Mouse (Mus musculus): ENCODE results near the gene Mark2. TPM values are rescaled to one million over a fixed set of nuclear protein-coding genes. Genes with fewer than 3 reads are reported as not detected.

The Mark2 gene
- polyA plus RNA-seq (2015; fragmentation: Nextera tagmentation; extraction: Ambion mirVana) = 40.5 and 43.2 TPM in 2 replicates

- no peaks in the 10 kb centered on the region for H3K27me3 ChIP-seq (replicated peaks; ENCODE audit: control insufficient read depth, insufficient read depth, low read length)
- H3K9ac ChIP-seq (ENCODE audit: low read depth, low read length) = peak within 1 kb of the TSS; percentile 89
- peak within 1 kb of the TSS; percentile 87 for H3K27ac ChIP-seq (ENCODE audit: low read depth, low read length)
- H3K4me1 ChIP-seq (ENCODE audit: control insufficient read depth, insufficient read depth, low read depth, low read length) = peaks cover 33% of the 10 kb centered on the region
- peak within 1 kb of the TSS; percentile 95 for H3K4me3 ChIP-seq (ENCODE audit: low read length)
- H3K9me3 ChIP-seq (ENCODE audit: control insufficient read depth, low read length) = no peaks in the 10 kb centered on the region
- ATAC-seq = peak; percentile 95
- 2% methylated on average over 61 of the region's 63 CpGs for WGBS
- peak within 1 kb of the TSS; percentile 90 for H3K4me2 ChIP-seq (ENCODE audit: low read length)
- no peaks in the 10 kb centered on the region for H3K36me3 ChIP-seq (ENCODE audit: control insufficient read depth, insufficient read depth, low read length)
These were observed at the start of gene Mark2 for GRCm38 (mm10) chr19:7341512-7342397. Gene Mark2 (minus strand): TSS chr19:7341860.

- peaks cover 4% of the 10 kb centered on the region; the same call in 1 of the 2 replicates for H3K9me3 ChIP-seq (ENCODE audit: control insufficient read depth, low read length)
- H3K27ac ChIP-seq (ENCODE audit: low read depth, low read length) = no peak overlapping the region
- H3K4me3 ChIP-seq (ENCODE audit: low read length) = no peak overlapping the region
- H3K4me1 ChIP-seq (ENCODE audit: control insufficient read depth, insufficient read depth, low read depth, low read length) = peaks cover 8% of the 10 kb centered on the region
- no peak overlapping the region for H3K4me2 ChIP-seq (ENCODE audit: low read length)
- no peaks in the 10 kb centered on the region for H3K27me3 ChIP-seq (replicated peaks; ENCODE audit: control insufficient read depth, insufficient read depth, low read length)
- peaks cover 2% of the 10 kb centered on the region; the same call in 1 of the 2 replicates for H3K36me3 ChIP-seq (ENCODE audit: control insufficient read depth, insufficient read depth, low read length)
- 86% methylated on average over 6 of the region's 6 CpGs for WGBS
- ATAC-seq = no peak
- H3K9ac ChIP-seq (ENCODE audit: low read depth, low read length) = no peak overlapping the region
These were observed 46.8 kb upstream of the Mark2 start for GRCm38 (mm10) chr19:7388488-7388887.

GRCm38 (mm10) chr19:7386042-7386441 lies 44.4 kb upstream of the Mark2 start:
- Histone ChIP-seq H3K4me1 (ENCODE audit: control insufficient read depth, insufficient read depth, low read depth, low read length) (peaks cover 14% of the 10 kb centered on the region), H3K9ac (ENCODE audit: low read depth, low read length) (no peak overlapping the region), H3K27me3 (replicated peaks; ENCODE audit: control insufficient read depth, insufficient read depth, low read length) (no peaks in the 10 kb centered on the region), H3K27ac (ENCODE audit: low read depth, low read length) (no peak overlapping the region), H3K36me3 (ENCODE audit: control insufficient read depth, insufficient read depth, low read length) (peaks cover 2% of the 10 kb centered on the region; the same call in 1 of the 2 replicates), H3K4me3 (ENCODE audit: low read length) (no peak overlapping the region), H3K9me3 (ENCODE audit: control insufficient read depth, low read length) (peaks cover 4% of the 10 kb centered on the region; the same call in 1 of the 2 replicates), H3K4me2 (ENCODE audit: low read length) (no peak overlapping the region)
- WGBS = 27% methylated on average over 2 of the region's 2 CpGs
- ATAC-seq = no peak

DNA sequence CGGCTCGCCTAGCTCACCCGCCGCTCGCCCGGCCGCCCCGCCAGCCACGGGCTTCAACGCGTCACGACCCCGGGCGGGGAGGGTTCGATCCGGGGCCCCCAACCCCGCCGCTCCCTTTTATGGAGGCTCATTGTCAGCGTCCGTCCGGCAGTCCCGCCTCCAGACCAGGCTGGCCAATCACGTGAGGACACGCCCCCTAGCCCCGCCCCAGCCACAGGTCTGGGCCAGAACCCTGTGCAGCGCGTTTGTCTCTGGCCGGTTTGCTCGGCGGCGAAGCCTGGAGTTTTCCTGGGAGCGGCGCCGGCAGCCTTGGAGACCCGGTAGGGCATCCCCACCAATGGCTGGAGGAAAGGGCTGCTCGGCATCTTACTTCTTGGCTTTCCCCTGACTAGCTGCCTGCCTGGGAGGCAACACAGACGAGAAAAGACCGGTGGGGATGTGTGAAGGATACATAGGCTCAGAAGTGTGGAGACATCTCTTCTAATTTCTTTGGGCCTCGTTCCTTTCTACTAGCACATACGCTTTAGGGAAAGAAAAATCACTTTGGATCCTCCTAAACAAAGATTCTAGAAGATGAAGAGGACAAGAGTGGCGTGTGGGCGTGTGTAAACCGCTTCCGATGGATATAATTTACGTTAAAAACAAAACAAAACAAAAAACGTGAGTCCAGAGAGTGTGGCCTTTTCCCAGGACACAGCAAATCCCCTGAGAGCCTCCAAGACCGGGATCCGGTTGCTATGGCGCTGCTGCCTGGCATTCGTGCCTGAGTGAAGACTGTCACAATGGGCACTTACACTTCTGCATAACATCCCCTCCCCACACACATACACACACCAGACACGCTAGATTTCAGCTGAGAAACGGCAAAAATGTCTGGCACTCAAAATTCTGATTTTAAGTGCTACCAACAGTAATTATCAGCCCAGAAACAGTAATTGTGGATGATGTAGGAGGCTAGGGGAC lies 41.5 kb upstream of the Mark2 start, which contains the start of gene Spindoc:
Spindoc (minus strand) TSS at position 92 of the 963 bp plus-strand sequence.
- Histone ChIP-seq H3K4me2 (ENCODE audit: low read length) (peak within 1 kb of the TSS; percentile 73), H3K27me3 (replicated peaks; ENCODE audit: control insufficient read depth, insufficient read depth, low read length) (no peaks in the 10 kb centered on the region), H3K4me3 (ENCODE audit: low read length) (peak within 1 kb of the TSS; percentile 95), H3K9me3 (ENCODE audit: control insufficient read depth, low read length) (peaks cover 4% of the 10 kb centered on the region; the same call in 1 of the 2 replicates), H3K4me1 (ENCODE audit: control insufficient read depth, insufficient read depth, low read depth, low read length) (peaks cover 22% of the 10 kb centered on the region), H3K36me3 (ENCODE audit: control insufficient read depth, insufficient read depth, low read length) (peaks cover 2% of the 10 kb centered on the region; the same call in 1 of the 2 replicates), H3K9ac (ENCODE audit: low read depth, low read length) (peak within 1 kb of the TSS; percentile 92), H3K27ac (ENCODE audit: low read depth, low read length) (peak within 1 kb of the TSS; percentile 95)
- peak; percentile 98 for ATAC-seq
- under 1% methylated on average over 38 of the region's 52 CpGs for WGBS

DNA sequence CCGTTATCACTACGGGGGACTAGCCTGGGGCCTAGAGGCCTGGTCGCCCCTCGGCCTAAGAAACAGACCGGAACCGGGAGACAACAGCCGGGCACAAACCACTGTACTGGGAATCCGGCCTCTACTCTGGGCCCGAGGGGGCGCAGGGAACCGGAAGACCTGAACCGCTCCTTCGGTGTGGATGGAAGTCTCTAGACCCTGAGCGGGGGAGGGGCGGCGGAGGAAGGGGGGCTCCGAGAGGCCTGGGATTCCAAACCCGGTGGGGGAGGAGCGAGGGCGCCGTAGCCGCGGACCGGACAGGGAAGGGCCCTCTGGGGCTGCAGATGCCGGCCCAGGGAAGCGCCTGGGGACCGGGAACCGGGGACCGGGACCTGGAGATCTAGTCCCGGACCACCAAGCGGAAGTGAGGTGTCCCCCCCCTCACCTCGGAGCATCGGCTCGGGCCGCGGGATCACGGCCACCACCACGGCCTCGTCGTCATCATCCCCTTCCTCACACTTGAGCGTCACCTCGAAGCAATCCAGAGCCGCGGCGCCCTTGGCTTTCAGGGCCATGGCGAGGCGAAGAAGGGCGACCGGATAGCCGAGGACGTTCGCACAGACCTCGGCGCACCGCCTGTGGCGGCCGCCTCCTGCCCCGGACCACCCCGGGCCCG lies 40.7 kb upstream of the Mark2 start:
- Histone ChIP-seq H3K27ac (ENCODE audit: low read depth, low read length) (peak overlapping the region; percentile 95), H3K9ac (ENCODE audit: low read depth, low read length) (peak overlapping the region; percentile 92), H3K27me3 (replicated peaks; ENCODE audit: control insufficient read depth, insufficient read depth, low read length) (no peaks in the 10 kb centered on the region), H3K36me3 (ENCODE audit: control insufficient read depth, insufficient read depth, low read length) (peaks cover 2% of the 10 kb centered on the region; the same call in 1 of the 2 replicates), H3K4me1 (ENCODE audit: control insufficient read depth, insufficient read depth, low read depth, low read length) (peaks cover 22% of the 10 kb centered on the region), H3K4me2 (ENCODE audit: low read length) (peak overlapping the region; percentile 73), H3K9me3 (ENCODE audit: control insufficient read depth, low read length) (no peaks in the 10 kb centered on the region), H3K4me3 (ENCODE audit: low read length) (peak overlapping the region; percentile 95)
- 1% methylated on average over 47 of the region's 60 CpGs for WGBS
- ATAC-seq = peak; percentile 41

- Histone ChIP-seq H3K9me3 (ENCODE audit: control insufficient read depth, low read length) (no peaks in the 10 kb centered on the region), H3K9ac (ENCODE audit: low read depth, low read length) (peak overlapping the region; percentile 92), H3K27me3 (replicated peaks; ENCODE audit: control insufficient read depth, insufficient read depth, low read length) (no peaks in the 10 kb centered on the region), H3K4me2 (ENCODE audit: low read length) (peak overlapping the region; percentile 73), H3K4me1 (ENCODE audit: control insufficient read depth, insufficient read depth, low read depth, low read length) (peaks cover 22% of the 10 kb centered on the region), H3K36me3 (ENCODE audit: control insufficient read depth, insufficient read depth, low read length) (peaks cover 2% of the 10 kb centered on the region; the same call in 1 of the 2 replicates), H3K4me3 (ENCODE audit: low read length) (peak overlapping the region; percentile 95), H3K27ac (ENCODE audit: low read depth, low read length) (peak overlapping the region; percentile 95)
- WGBS = under 1% methylated on average over 8 of the region's 8 CpGs
- no peak; the same call in 1 of the 2 replicates for ATAC-seq
These were observed 40.2 kb upstream of the Mark2 start for GRCm38 (mm10) chr19:7381906-7382247.

DNA sequence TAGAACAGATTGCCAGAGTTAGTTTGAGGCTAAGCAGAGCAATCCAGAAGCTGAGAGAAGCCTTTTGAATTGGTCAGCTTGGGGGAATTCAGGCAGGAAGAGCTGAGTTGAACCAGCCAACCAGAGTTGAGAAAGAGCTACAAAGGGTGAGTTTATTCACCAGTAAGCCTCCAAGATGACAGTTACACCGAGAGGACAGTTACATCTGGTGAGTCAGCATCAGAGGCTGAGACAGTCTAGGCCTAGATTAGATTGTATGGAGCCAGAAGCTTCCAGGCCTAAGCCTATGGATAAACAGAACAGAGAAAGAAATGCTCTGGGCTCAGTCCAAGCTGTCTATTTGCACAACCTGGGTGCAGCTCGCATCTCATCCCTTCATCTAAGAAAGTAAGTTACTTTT lies 36.0 kb upstream of the Mark2 start:
- Histone ChIP-seq H3K27me3 (replicated peaks; ENCODE audit: control insufficient read depth, insufficient read depth, low read length) (no peaks in the 10 kb centered on the region), H3K27ac (ENCODE audit: low read depth, low read length) (no peak overlapping the region), H3K36me3 (ENCODE audit: control insufficient read depth, insufficient read depth, low read length) (peaks cover 27% of the 10 kb centered on the region), H3K4me3 (ENCODE audit: low read length) (no peak overlapping the region), H3K4me1 (ENCODE audit: control insufficient read depth, insufficient read depth, low read depth, low read length) (peaks cover 14% of the 10 kb centered on the region), H3K9ac (ENCODE audit: low read depth, low read length) (no peak overlapping the region), H3K9me3 (ENCODE audit: control insufficient read depth, low read length) (no peaks in the 10 kb centered on the region), H3K4me2 (ENCODE audit: low read length) (no peak overlapping the region)
- no peak for ATAC-seq
- 83% methylated on average over 2 of the region's 2 CpGs for WGBS

DNA sequence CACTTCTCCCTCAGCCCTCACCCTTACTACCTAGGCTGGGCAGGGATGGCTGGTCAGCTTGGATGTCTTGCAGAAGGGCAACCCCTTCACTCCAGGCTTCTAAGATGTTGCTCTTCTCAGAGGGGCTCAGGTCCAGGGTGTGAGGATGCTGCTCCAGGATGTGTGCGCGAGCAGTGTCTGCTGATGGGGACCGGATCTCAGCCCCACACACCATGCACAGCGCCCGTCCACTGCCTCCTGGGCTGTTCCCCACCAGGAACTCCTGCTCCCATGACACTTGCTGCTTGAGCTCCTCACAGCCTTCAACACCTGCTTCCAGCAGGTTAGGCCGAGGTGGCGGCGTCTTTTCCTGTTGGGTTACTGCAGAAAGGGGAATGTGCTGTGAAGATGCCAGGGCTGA lies 32.8 kb upstream of the Mark2 start:
- Histone ChIP-seq H3K4me2 (ENCODE audit: low read length) (no peak overlapping the region), H3K27me3 (replicated peaks; ENCODE audit: control insufficient read depth, insufficient read depth, low read length) (no peaks in the 10 kb centered on the region), H3K4me3 (ENCODE audit: low read length) (no peak overlapping the region), H3K27ac (ENCODE audit: low read depth, low read length) (no peak overlapping the region), H3K4me1 (ENCODE audit: control insufficient read depth, insufficient read depth, low read depth, low read length) (peaks cover 2% of the 10 kb centered on the region), H3K9ac (ENCODE audit: low read depth, low read length) (no peak overlapping the region), H3K36me3 (ENCODE audit: control insufficient read depth, insufficient read depth, low read length) (peaks cover 50% of the 10 kb centered on the region), H3K9me3 (ENCODE audit: control insufficient read depth, low read length) (no peaks in the 10 kb centered on the region)
- ATAC-seq = 0 out of 2 replicates have a peak, but pooled peaks have one; percentile 42
- WGBS = 99% methylated on average over 8 of the region's 8 CpGs

Data from hindbrain, embryonic 16.5 days (tissue).